Mouse (Mus musculus) heart, embryonic 11.5 days (tissue): Measurements from ENCODE around the gene Krt80. TPM values are rescaled to one million over a fixed set of nuclear protein-coding genes. Genes with fewer than 3 reads are reported as not detected.

ENCODE experiments used
- ATAC-seq: fragments of 200-750 bp; cut with Nextera tagmentation; replicated peaks from 2 replicates; pipeline ENCODE4 v1.8.0; 2017; ENCODE audit warnings: moderate library complexity; ENCODE audit not compliant: insufficient number of reproducible peaks, low FRiP score, low TSS enrichment
- H3K27ac ChIP-seq: fragments of 300-500 bp; sonication (generic); 2 replicates; pipeline ENCODE4 v1.5.1; 2014; ENCODE audit warnings: mild to moderate bottlenecking, low read depth, low read length
- H3K27me3 ChIP-seq: fragments of 300-500 bp; sonication (generic); 2 replicates; pipeline ENCODE4 v1.6.1; 2014; ENCODE audit warnings: mild to moderate bottlenecking, low read length, mixed read lengths; ENCODE audit not compliant: control insufficient read depth, insufficient read depth
- H3K36me3 ChIP-seq: fragments of 300-500 bp; sonication (generic); 2 replicates; pipeline ENCODE4 v1.6.1; 2014; ENCODE audit warnings: mild to moderate bottlenecking, low read length, moderate library complexity, mixed read lengths; ENCODE audit not compliant: control insufficient read depth, insufficient read depth
- H3K4me1 ChIP-seq: fragments of 300-500 bp; sonication (generic); 2 replicates; pipeline ENCODE4 v1.6.1; 2014; ENCODE audit warnings: low read length; ENCODE audit not compliant: control insufficient read depth, insufficient read depth
- H3K4me2 ChIP-seq: fragments of 300-500 bp; sonication (generic); 2 replicates; pipeline ENCODE4 v1.6.1; 2014; ENCODE audit warnings: mild to moderate bottlenecking, moderate library complexity
- H3K4me3 ChIP-seq: fragments of 300-500 bp; sonication (generic); 2 replicates; pipeline ENCODE4 v1.5.1; 2014; ENCODE audit warnings: low read depth, low read length
- H3K9ac ChIP-seq: fragments of 300-500 bp; sonication (generic); 2 replicates; pipeline ENCODE4 v1.6.1; 2014; ENCODE audit warnings: mild to moderate bottlenecking, low read depth, low read length, moderate library complexity
- H3K9me3 ChIP-seq: fragments of 300-500 bp; sonication (generic); replicated peaks from 2 replicates; pipeline ENCODE4 v1.6.1; 2016; ENCODE audit warnings: low read length; ENCODE audit not compliant: control insufficient read depth
- whole genome bisulfite sequencing: fragments of 180-500 bp; shearing (Covaris S2); extraction: QIAGEN DNeasy Blood & Tissue Kit; methylation state at CpG from one replicate; pipeline ENCODE4 v1.1.7; 2014; ENCODE audit not compliant: insufficient replicate concordance; 5-methylcytosine and 5-hydroxymethylcytosine counted together
- microRNA counts: library from miRNA; unstranded; fragments of <30 nt; microRNA quantifications from one replicate; lab custom pipeline; 2015
- microRNA-seq: library from miRNA; unstranded; fragments of <30 nt; microRNA quantifications from one replicate; pipeline ENCODE4, GENCODE M21; 2016; ENCODE audit warnings: borderline number of aligned reads
- polyA plus RNA-seq: library from polyadenylated mRNA; unstranded; fragments of >200 nt; fragmentation: Nextera tagmentation; extraction: Ambion mirVana; gene quantifications from 2 replicates; pipeline ENCODE4 v1.2.1, GENCODE M21; 2014

Krt80 gene
- polyA plus RNA-seq, 1 experiment from 2014 or later, result 2.5 TPM

GRCm38 (mm10) chr15:101299480-101299960 is 70.4 kb downstream of the Krt80 start:
- Histone ChIP-seq H3K36me3 (no peaks in the 10 kb centered on the region), H3K4me1 (peaks cover 20% of the 10 kb centered on the region), H3K9ac (0 out of 2 replicates have a peak overlapping the region, but pooled peaks have one; percentile 6), H3K27me3 (no peaks in the 10 kb centered on the region), H3K27ac (peak overlapping the region; percentile 12; the same call in 1 of the 2 replicates), H3K4me3 (no peak overlapping the region), H3K4me2 (no peak overlapping the region), H3K9me3 (no peaks in the 10 kb centered on the region)
- ATAC-seq, result no peak; the same call in 1 of the 2 replicates
- 55% methylated on average over 14 of the region's 14 CpGs for WGBS

GRCm38 (mm10) chr15:101298550-101298949 is 71.4 kb downstream of the Krt80 start:
- Histone ChIP-seq H3K27ac (no peak overlapping the region), H3K27me3 (no peaks in the 10 kb centered on the region), H3K4me3 (0 out of 2 replicates have a peak overlapping the region, but pooled peaks have one; percentile 8), H3K4me2 (peak overlapping the region; percentile 51), H3K36me3 (no peaks in the 10 kb centered on the region), H3K9ac (no peak overlapping the region), H3K4me1 (peaks cover 22% of the 10 kb centered on the region), H3K9me3 (no peaks in the 10 kb centered on the region)
- 22% methylated on average over 7 of the region's 7 CpGs for WGBS
- ATAC-seq, result no peak

- no peak for ATAC-seq
- Histone ChIP-seq H3K9ac (no peak overlapping the region), H3K9me3 (no peaks in the 10 kb centered on the region), H3K4me1 (peaks cover 28% of the 10 kb centered on the region), H3K4me3 (no peak overlapping the region), H3K27me3 (no peaks in the 10 kb centered on the region), H3K4me2 (peak overlapping the region; percentile 51), H3K27ac (no peak overlapping the region), H3K36me3 (no peaks in the 10 kb centered on the region)
- 33% methylated on average over 7 of the region's 7 CpGs for WGBS
Observed at GRCm38 (mm10) chr15:101297988-101298387, 72.0 kb downstream of the Krt80 start.

MicroRNAs encoded within 50 kb of the gene (microRNA counts, 519-probe panel; counts per million panel counts)
- microRNA mmu-miR-1941-3p (lab: Ali Mortazavi, UCI), result 32.2 counts per million
- 32.2 counts per million for microRNA mmu-miR-1941-5p (lab: Ali Mortazavi, UCI)

Small RNAs within 50 kb of the gene (microRNA-seq; reads per million reads assigned to microRNA genes)
- 1.8 reads per million, percentile 22 among the genes with 10 or more reads in this experiment for gene Mir1941

Other genes starting within 250 kb of the Krt80 start
- 1.5 and 2.0 TPM in 2 replicates for gene Acvrl1, start 241.6 kb downstream of the Krt80 start, polyA plus RNA-seq
- gene Acvr1b, start 196.1 kb downstream of the Krt80 start, polyA plus RNA-seq, result 8.0 and 8.9 TPM in 2 replicates
- 4.1 TPM in 2 replicates for gene Grasp, start 146.0 kb downstream of the Krt80 start, polyA plus RNA-seq
- 7.5 and 8.1 TPM in 2 replicates for gene Nr4a1, start 115.9 kb downstream of the Krt80 start, polyA plus RNA-seq
- gene Atg101, start 85.9 kb downstream of the Krt80 start, polyA plus RNA-seq, result 49.4 and 50.1 TPM in 2 replicates
- 1.3 and 2.2 TPM in 2 replicates for gene 6030408B16Rik, start 77.0 kb downstream of the Krt80 start, polyA plus RNA-seq
- gene Krt7, start 40.9 kb upstream of the Krt80 start, polyA plus RNA-seq, result 23.8 and 25.8 TPM in 2 replicates
- not detected in 2 replicates for gene Krt87, start 68.6 kb upstream of the Krt80 start, polyA plus RNA-seq
- gene Krt88, start 77.6 kb upstream of the Krt80 start, polyA plus RNA-seq, result not detected in 2 replicates
- not detected in 2 replicates for gene Krt81, start 93.6 kb upstream of the Krt80 start, polyA plus RNA-seq
- gene Krt86, start 103.3 kb upstream of the Krt80 start, polyA plus RNA-seq, result not detected in 2 replicates
- not detected in 2 replicates for gene Krt83, start 121.3 kb upstream of the Krt80 start, polyA plus RNA-seq
- not detected in 2 replicates for gene Gm49425, start 147.1 kb upstream of the Krt80 start, polyA plus RNA-seq
- not detected in 2 replicates for gene Krt84, start 162.7 kb upstream of the Krt80 start, polyA plus RNA-seq
- gene Krt82, start 180.5 kb upstream of the Krt80 start, polyA plus RNA-seq, result not detected in 2 replicates
- gene Krt90, start 192.8 kb upstream of the Krt80 start, polyA plus RNA-seq, result 0.16 TPM in 1 of 2 replicates, not detected in the other
- not detected in 2 replicates for gene Krt75, start 203.7 kb upstream of the Krt80 start, polyA plus RNA-seq